Mouse (Mus musculus) 3134 (cell line): ENCODE measurements around the gene Crocc.

Source experiments
- DNase-seq: peaks from one replicate; pipeline ENCODE4 v3.0.0-alpha.2; 2011; ENCODE audit warnings: low spot score; ENCODE audit not compliant: insufficient read length; ENCODE audit errors: extremely low read depth

The Crocc gene

GRCm38 (mm10) chr4:141024052-141024451, 36.3 kb downstream of the Crocc start:
- DNase-seq: no peak

GRCm38 (mm10) chr4:141021614-141021929, 38.8 kb downstream of the Crocc start:
- DNase-seq: no peak

DNA sequence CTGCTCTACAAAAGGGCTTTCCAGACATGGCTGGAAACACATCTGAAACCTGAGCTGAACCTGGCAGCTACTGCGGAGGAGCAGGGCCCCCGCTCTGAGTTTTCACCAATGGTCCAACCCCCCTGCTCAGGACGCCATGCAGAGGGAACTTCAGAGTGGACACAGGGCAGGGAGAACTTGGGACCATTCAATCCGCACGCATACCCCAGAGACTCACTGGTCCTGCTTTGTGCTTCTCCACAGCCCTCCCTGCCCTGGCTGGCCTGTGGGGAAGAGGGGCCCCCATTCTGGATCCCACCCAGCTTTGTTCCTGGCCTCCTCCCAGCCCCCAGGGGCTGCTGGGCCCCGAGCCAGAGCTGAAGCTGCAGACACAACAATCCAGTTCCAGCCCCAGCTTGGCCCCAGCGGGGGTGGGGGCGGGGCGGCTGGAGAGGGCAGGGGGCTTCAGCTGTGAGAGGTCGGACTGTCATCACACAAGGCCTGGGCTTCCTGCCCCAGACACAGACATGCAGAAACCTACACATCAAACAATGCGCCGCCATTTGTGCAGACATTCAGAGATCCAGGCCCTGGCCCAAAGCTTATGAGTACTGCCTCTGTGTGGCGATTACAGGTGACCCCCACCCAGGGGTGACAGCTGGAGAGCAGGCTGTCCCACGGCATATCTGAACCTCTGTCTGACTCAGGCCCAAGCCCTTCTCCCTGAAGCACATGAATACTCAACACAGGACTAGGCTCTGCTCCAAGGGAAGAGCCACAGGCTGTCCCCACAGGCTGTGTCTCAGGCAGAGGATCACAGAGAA, 39.3 kb downstream of the Crocc start:
- no peak for DNase-seq

GRCm38 (mm10) chr4:141020220-141020619, 40.1 kb downstream of the Crocc start:
- DNase-seq: no peak

DNA sequence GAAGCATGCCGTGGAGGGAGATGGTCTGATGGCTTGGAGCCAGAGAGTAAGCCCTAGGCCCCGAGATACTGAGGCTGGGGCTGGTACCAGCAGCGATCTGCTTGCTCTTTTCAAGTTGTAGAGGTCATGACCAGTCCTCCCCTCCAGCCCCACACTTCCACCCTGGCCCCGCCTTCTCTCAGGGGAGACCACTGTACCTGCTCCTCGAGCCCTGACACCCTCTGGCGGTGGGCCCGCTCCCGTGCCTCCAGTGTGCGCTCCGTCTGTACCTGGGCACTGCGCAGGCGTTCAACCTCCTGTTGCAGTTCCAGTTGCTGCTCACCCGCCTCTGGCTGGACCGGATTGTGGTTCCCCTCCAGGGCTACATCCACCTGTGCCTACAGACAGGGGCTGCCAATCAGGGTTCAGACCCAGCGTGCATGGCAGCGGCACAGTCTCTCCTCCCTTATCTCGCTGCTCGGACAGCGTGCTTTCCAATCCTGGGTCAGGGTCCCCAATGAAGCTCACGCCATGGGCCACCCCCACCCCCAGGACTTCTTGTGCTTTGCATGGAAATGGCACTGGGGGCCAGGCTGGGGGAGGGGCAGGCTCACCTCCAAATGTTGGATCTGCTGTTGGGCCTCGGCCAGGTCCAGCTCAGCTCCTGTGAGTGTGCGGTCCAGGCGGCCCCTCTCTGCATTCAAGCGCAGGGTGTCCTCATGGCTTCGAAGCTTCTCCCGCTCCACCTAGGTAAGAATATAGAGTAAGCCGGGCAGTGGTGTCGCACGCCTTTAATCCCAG, 42.5 kb downstream of the Crocc start:
- DNase-seq: no peak

- no peak for DNase-seq
Measured at GRCm38 (mm10) chr4:141016311-141016710, 44.0 kb downstream of the Crocc start.

- no peak for DNase-seq
Measured at GRCm38 (mm10) chr4:141015356-141015755, 45.0 kb downstream of the Crocc start.

DNA sequence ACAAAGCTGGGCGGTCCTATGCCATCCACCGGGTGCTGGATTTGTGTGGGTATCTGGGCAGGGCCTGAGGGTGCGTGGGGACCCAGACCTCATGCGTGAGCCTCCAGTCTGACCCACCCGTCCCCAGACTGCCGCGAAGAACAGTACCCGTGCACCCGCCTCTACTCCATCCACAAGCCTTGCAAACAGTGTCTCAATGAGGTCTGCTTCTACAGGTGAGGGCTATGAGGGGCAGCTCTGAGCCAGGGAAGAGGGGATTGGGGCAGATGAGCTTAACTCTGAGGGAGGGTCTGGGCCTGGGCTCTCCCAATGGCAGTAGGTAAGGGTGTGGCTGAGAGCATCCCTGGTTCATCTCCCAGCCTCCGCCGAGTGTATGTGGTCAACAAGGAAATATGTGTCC, 45.5 kb downstream of the Crocc start:
- DNase-seq: no peak

DNA sequence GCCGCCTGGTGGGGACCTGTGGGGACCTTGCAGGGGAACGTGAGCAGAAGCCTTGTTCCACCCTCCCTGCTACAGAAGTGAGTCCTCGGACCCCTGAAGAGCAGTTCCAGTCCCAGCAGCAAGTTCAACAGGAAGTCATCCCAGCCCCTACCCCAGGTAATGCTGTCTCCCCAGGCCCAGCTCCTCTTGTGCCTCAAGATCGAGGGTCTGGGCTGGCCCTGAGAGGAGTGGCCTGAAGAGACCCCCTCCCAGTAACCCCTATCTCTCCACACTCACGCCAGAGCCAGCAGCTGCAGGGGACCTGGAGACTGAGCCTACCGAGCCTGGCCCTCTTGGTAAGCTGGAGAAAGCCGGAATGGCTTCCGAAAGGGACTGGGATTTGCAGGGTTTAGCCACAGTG, 46.2 kb downstream of the Crocc start:
- DNase-seq: no peak

GRCm38 (mm10) chr4:141012558-141012957, 47.8 kb downstream of the Crocc start:
- DNase-seq: no peak

DNA sequence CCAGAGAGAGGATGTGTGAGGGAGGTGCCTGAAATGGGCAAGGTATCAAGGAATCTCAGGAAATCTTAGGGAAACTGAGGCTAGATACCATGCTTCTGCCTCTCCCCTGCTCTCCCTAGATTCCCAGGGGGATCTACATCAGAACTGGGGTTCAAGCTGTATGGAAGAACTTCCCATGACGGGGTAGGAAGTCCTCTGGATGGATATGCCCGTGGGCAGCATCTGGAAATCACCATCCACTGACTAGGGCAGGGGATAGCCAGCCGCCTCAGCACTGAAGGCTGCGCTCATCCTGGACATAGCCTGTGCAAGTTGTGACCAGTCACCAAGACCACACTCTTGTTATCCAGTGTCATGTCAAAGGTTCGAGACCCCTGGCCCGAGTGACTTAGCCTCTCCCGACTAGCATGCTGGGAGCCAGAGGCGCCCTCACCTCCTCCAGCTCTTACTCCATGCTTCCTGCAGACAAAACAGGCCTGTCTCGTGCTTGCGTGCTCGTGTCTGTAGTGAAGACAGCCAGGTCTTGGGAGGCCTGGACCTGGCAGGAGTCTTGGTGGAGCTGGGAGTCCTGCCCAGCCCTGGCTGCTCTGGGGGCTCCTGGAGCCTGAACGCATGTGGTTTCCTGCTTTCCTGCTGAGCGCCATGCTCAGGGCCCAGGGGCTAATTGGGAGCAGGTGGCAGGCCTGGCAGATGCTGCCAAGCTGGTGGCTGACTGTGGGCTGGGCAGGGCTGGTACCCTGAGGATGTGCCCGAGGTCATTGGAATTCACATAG, 48.6 kb downstream of the Crocc start:
- DNase-seq: peak; percentile 74

- no peak for DNase-seq
Measured at GRCm38 (mm10) chr4:141010941-141011429, 49.4 kb downstream of the Crocc start.

DNA sequence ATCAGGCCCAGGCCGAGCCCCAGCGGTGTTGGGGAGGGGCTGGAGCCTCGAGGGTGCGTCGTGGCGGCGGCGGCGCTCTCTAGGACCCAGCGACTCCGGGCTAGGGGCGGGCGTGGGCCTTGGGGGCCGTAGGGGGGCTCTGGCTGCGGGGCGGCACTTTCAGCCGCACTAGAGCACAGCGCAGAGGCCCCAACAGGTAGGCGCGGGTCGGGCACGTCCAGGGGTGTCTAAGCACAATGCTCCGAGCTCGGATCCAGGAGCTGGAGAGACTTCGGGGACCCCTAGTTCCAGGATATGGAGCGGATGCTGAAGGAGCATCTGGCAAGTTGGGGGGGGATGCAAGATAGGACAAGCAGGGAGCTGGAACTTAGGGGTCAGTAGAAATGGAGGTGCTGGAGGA, 49.8 kb downstream of the Crocc start:
- DNase-seq: no peak

GRCm38 (mm10) chr4:141010118-141010517, 50.2 kb downstream of the Crocc start, which contains the start of gene Mfap2:
Mfap2 (plus strand) TSS chr4:141010418.
- no peak for DNase-seq

- DNase-seq: peak; percentile 93
Measured at GRCm38 (mm10) chr4:141008028-141008427, 52.3 kb downstream of the Crocc start.

DNA sequence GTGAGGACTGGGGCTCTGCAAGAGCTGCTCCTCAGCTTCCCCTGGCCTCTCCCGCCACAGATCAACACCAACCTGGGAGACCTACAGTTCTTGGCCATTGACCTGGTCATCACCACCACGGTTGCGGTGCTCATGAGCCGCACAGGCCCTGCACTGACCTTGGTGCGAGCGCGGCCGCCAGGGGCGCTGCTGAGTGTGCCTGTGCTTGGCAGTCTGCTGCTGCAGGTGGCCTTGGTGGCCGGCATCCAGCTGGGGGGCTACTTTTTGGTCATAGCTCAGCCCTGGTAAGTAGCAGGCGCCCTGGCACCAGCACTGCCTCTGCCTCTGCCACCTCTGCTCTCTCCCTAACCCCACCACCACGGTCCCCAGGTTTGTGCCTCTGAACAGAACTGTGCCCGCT, 54.4 kb downstream of the Crocc start:
- no peak for DNase-seq

DNA sequence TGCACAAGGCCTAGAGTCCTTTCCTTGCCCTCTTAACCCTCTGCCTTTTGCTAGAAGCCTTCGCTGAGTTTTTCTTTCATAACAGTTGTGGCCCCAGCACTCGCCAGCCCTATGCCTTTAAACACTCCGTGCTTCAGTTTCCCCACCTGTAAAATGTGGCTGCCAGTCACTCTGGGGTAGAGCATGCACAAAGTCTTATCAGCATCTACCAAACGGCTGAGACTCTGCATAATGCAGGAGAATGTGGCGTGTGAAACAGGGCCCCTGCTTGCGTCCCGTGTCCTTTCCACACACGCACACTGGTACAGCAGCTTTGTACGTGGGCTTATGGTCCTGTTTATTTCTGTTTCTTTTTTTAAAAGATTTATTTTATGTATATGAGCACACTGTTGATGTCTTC, 63.5 kb downstream of the Crocc start:
- DNase-seq: no peak

- DNase-seq: no peak
Measured at GRCm38 (mm10) chr4:140995811-140996210, 64.5 kb downstream of the Crocc start.

GRCm38 (mm10) chr4:140993846-140994245, 66.5 kb downstream of the Crocc start:
- no peak for DNase-seq

DNA sequence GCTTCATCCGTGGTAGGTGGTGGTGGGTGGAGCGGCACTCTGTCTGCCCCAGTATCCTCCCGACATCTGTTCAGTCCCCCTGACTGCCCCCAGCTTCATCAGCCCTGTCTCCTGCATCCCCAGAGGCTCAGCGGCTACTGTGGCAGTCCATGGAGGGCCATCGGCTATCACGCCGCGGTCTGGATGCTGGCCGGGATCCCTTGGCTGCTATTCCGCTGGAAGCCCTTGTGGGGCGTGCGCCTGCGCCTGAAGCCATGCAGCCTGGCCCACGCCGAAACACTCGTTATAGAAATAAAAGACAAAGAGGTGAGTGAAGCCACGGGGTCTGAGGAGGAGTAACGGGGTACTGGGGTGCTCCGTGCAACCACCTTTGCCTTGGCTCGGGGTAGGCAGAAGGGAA, 68.1 kb downstream of the Crocc start:
- DNase-seq: no peak

- no peak for DNase-seq
Measured at GRCm38 (mm10) chr4:140989447-140989846, 70.9 kb downstream of the Crocc start.
